Mouse (Mus musculus): ENCODE results near the gene Hist1h2bc.
A peak's percentile ranks its signal among the peaks of the same experiment; 100 is the strongest.
"Not testable (repeated sequence)": the region's sequence is repeated elsewhere in the genome, so short reads cannot be mapped to it uniquely, and the experiment has no call there.

Gene Hist1h2bc

DNA sequence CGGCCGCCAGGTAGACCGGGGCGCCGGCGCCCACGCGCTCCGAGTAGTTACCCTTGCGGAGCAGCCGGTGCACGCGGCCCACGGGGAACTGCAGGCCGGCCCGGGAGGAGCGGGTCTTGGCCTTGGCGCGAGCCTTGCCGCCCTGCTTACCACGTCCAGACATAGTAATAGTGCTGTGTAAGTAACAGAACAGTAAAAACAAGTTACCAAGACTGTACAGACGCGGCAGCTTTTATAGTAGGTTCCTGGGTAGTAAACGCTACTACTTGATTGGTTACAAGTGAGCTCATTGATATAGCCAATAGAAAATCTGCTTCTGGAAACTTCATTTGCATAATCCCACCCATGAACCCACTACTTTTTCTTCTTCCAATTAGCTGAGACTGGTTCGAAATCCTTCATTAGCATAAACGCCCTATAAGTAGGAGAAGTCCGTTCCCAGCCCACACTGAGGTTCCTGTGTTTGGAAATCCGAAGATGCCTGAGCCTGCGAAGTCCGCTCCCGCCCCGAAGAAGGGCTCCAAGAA, at the start of gene Hist1h2bc, which contains the start of gene Hist1h2ac:
Gene Hist1h2bc, plus strand, starts transcription at position 445 of the 527 bp plus-strand sequence.
Gene Hist1h2ac, minus strand, starts transcription at position 194 of the 527 bp plus-strand sequence.
- peak; percentile 84 for DNase-seq (ENCODE audit: low read depth, low spot score)

DNA sequence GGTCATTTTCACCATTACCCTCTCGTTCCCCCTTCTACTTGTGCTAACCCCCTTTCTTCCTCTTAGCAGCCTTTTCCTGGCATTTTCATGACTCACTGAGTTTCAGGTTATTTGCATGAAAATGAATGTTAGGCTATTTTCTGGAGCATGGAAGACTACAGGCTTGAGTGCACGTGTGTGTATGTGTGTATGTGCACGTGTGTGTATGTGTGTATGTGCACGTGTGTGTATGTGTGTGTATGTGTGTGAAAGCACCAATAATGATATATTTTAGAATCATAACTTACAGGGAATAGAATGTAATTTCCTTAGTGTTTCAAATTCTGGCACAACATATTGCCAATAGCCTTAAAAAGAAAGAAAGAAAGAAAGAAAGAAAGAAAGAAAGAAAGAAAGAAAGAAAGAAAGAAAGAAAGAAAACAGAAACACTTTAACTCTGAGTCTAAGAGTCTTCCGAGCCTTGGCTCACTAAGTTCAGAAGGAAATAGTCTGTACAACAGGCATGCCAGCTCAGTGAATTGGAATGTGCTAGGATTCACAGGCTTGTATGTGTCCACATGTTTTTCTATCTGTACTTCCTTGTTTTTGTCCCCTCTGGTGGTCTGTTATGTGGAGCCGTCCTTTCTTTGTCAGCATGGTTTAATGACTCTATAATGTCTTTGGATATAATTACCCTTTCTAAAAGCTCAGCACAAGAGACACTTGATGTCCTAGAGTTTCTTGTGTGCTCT, 24.2 kb upstream of the Hist1h2bc start:
- DNase-seq (ENCODE audit: low read depth, low spot score): no peak

DNA sequence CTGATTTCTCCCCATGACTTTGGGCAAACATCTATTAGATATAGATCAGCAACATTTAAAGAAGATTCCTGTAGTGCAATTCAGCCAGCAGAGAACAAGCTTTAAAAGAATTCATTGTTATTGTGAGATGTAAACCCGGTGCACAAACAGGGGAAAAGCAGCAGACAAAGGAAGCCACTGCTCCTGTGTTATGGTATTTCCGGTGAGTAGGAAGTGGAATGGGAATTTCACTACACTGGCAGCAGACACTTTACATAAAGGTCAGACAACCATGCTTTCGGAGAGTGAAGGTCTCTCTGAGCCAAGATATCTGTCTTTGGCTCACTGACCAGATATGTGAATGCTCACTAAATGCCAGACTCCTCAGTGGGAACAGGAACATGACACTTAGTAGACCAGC, 21.5 kb upstream of the Hist1h2bc start:
- DNase-seq (ENCODE audit: low read depth, low spot score): no peak

DNA sequence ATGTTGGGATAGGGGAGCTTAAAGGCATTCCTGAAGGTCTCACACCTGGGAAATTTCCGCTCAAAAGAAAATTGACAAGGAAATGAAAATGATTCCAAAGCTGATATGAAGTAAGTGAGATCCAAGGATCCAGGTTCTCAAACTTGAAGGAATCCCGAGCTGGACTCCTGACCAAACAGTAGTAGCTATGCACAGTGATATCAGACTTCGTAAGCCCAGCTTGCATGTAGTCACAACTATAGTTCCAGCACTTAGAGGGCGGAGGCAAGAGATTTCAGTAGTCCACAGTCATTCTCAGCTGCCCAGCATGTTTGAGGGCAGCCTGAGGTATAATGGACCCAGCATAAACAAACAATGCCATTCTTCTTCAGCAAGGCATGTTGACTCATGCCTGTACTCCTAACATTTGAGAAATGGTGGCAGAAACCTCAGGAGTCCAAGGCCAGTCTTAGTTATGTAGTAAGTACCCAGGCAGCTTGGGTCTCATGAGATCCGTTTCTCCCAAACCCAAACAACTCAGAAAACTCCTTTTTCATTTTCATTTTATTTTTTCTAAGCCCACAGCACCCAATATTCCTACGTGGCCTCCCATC, 1.9 kb upstream of the Hist1h2bc start:
- DNase-seq (ENCODE audit: low read depth, low spot score): no peak

DNA sequence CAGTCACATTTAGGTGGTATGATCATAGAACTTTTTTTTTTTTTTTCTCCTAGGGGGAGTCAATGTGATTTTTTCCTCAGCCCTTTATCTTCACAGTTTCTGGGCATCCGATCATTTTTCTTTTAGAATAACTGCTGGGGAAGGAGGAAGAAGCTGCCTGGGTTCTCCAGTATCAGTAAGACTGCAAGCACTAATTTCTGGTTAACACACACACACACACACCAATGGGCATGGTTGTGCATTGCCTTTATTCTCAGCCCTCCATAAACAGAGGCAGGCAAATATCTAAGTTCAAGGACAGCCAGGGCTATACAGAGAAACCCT, 1.4 kb upstream of the Hist1h2bc start:
- no peak for DNase-seq (ENCODE audit: low read depth, low spot score)

DNA sequence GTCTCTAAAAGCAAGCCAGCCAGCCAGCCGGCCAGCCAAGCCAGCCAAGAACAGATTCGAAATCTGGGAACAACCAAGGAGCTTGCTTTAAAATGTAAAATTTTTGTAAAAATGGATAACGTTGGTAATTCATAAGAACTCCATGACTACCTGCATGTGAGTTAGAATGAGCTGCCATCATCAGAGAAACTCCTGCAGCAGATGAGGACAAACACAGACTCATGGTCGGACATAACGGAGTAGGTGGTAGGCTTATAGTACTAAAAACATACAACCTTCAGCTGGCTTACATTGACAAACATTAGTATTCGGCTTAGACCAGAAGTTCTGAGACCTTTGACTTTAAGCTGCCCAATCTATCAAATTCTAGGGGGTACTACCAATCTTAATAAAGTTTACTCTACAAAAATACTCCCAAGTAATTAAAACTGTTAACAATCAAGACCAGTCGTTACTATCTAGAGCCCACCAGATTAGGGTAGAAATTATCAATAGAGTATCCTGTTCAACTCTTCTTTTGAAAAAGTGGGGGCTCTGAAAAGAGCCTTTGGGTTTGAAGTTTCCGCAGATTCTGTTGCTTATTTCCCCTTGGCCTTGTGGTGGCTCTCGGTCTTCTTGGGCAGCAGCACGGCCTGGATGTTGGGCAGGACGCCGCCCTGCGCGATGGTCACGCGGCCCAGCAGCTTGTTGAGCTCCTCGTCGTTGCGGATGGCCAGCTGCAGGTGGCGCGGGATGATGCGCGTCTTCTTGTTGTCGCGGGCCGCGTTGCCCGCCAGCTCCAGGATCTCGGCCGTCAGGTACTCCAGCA, 848 bp upstream of the Hist1h2bc start:
- DNase-seq (ENCODE audit: low read depth, low spot score): not testable (repeated sequence)

DNA sequence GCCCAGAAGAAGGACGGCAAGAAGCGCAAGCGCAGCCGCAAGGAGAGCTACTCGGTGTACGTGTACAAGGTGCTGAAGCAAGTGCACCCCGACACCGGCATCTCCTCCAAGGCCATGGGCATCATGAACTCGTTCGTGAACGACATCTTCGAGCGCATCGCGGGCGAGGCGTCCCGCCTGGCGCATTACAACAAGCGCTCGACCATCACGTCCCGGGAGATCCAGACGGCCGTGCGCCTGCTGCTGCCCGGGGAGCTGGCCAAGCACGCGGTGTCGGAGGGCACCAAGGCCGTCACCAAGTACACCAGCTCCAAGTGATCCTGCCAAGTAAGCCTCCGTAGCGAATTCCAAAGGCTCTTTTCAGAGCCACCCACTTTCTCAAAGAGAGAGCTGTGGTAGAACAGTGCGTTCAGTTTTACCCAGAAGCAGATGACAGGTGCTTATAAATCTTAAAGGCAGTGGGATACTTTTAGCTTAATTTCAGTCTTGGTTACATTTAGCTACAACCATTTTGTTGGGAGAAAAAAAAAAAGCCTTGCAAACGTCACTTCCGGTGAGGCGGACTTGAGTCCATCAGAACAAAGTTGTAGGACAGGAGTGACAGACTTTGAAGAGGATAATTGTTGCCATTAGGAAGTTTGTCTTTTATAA, 421 bp downstream of the Hist1h2bc start:
- peak; percentile 78 for DNase-seq (ENCODE audit: low read depth, low spot score)

DNA sequence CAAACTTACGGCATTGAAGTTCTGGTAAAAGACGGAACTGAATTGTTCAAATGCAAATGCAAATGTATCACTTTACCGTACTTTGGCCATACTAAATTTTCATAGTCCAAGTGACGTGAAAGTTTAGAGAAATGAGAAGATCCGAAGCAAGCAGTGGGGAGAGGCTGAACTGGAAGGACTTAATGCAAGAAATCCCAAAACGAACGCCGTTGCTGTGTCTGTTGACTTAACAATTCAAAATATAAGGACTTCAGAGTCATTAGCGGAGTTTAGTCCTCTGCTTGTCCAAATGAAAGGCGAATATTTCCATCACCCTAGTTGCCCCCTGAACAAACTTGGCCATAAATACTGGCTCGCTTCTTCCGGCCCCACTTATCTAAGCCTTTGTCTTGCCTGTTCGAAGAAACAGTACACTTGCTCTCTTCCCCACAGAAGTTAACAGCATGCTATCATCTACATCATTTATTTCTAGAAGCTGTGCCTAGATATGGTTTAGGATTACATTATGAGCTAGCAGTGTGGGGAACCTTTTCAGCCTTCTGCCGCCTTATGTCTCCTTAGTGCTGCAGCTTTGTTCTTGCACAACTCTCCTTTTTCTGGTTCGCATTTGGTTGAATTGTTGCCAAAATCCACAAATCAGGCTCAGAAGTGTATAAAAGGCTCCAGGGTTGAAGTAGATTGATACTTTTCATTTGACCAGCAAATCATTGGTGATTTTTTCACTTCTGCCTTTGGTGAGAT, 1.3 kb downstream of the Hist1h2bc start:
- peak; percentile 16 for DNase-seq (ENCODE audit: low read depth, low spot score)

DNA sequence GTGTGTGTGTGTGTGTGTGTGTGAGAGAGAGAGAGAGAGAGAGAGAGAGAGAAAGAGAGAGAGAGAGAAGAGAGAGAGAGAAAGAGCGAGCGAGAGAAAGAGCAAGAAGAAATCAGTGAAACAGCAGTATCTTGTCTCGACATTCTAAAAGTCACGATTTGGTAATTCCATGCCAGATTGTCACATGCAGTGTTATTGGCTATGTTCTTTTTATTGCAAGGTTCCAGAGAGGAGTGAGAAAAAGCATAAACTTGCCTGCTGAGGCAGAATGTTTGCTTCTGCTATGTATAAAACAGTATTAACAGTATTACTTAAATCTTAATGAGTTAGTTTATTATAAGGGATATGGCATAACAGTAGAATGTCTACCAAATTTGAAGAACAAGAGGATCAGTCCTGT, 2.0 kb downstream of the Hist1h2bc start:
- no peak for DNase-seq (ENCODE audit: low read depth, low spot score)

DNA sequence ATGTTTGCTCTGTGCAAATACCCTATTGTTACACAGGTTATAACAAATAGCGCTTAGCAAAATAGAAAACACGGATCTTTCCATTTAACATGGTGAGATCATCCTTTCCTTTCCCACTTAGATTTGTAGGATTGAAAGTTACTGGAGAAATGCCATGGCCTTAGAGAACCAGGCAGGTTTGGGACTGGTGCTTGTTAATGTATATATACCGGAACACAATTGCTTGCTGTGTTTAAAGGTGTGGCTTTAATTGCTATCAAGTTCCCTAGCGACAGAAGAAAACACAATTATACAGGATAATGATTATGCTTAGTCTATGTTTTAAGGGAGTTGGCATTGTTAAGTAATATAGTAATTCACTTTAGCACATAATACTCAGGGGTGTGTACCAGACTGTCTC, 3.2 kb downstream of the Hist1h2bc start:
- no peak for DNase-seq (ENCODE audit: low read depth, low spot score)

DNA sequence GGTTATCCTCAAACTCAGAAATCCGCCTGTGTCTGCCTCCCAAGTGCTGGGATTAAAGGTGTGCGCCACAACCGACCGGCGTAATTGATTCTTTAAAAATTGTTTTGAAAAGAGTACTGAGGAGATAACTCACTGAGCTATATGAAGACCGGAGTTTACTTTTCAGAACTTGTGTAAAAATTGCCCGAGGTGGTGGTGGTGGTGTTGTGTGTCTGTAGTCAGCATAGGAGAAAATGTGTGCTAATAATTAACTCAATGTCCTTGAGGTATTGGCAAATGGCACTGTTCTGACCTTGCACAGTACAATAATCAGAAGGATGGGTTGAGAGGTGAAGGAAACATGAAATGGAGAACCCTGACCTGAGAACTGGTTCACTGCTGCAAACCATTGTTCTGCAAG, 3.9 kb downstream of the Hist1h2bc start:
- DNase-seq (ENCODE audit: low read depth, low spot score): no peak

DNA sequence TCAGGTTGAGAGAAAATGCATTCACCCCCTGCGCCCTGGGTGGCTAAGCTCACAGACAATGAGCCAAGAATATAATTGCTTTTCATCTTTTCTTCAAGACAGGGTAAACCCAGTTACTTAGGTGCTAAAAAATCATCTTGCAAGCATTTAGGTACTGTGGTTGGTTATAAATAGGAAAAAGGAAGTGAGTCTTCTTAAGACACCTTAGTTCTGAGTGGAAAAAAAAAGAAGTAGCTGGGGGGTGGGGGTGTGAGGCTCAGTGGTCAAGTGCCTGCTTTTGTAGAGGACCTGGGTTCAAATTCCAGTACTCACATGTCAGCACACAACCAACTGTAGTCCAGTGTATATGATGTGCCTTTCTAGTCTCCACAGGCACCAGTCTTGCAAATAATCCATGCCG, 5.0 kb downstream of the Hist1h2bc start:
- DNase-seq (ENCODE audit: low read depth, low spot score): no peak

DNA sequence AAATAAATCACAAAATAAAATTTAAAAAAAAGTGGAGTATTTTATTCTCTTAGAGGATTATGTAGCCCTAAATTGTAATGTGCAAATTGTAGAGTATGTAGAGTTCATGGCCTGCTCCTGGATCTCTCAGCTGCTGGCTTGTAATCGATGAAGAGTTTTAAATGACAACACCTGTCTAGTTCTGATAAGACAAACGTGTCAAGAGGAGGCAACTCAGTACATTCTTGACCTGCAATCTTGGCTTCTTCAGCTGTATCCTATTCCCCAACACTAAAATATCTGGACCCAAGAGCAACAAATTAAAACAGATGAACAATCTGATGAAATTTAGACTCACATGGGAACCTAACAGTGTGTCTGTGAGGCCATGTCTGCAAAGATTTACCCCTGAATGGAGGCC, 5.5 kb downstream of the Hist1h2bc start:
- DNase-seq (ENCODE audit: low read depth, low spot score): no peak

DNA sequence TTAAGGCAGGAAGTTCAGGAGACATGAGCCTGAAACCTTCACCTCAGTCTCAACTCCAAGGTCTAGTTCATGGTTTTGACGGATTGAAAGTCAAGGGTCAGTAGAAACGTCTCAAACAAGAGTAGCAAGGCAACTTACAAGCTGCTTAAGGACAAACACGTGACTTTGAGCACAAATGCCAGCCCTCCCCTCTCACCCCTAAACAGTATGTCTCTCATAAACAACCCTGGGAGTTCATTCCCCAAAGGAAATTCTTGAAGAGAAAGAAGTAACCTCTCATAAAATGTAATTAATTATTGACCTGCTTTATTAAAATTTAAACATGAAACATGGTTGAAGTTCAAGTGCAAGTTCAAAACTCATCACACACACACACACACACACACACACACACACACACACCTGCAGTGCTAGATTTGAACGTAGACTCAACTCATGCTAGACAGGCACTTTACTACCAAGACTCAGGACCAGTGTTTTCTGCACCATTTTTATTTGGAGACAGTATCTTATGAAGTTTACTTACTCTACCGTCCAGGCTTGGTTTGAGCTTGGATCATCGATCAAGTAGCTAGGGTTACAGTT, 9.9 kb downstream of the Hist1h2bc start:
- no peak for DNase-seq (ENCODE audit: low read depth, low spot score)

DNA sequence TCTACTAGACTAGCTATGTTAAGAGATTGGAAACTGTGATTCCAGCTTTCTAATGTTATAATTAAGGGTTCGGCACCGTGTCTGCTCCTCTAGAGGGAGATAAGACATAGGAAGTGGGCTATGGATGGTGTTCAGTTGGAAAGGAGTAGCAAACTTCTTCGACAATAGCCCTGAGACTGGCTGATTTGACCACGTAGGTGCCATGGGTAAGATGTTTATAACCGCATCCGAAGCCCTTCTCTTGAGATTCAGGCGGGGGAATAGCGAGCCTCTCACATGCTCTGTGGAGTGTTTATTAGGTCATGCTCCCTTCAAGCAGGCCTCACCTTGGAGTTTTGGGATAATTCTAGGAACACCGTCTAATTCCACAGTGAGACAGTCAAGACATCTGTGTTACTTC, 11.0 kb downstream of the Hist1h2bc start:
- DNase-seq (ENCODE audit: low read depth, low spot score): no peak

DNA sequence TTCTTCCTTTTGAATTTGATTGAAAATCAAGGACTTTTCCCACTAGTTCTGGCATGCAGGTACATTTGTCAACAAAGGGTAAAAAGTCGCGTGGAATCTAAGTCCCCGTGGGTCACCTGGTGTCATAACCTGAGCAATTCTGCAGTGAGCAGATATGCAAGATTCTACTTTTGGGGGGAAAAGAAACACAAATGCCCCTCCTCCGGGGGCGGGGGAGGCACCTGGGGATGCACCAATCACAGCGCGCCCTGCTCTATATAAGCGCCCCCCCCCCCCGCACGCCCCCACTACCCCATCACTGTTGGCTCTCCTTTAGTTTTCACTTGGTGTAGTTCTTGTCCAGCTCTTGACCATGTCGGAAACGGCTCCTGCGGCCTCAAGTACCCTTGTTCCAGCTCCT, 11.5 kb downstream of the Hist1h2bc start, which contains the start of gene Hist1h1t:
Gene Hist1h1t, plus strand, starts transcription at position 301 of the 400 bp plus-strand sequence.
- DNase-seq (ENCODE audit: low read depth, low spot score): no peak

DNA sequence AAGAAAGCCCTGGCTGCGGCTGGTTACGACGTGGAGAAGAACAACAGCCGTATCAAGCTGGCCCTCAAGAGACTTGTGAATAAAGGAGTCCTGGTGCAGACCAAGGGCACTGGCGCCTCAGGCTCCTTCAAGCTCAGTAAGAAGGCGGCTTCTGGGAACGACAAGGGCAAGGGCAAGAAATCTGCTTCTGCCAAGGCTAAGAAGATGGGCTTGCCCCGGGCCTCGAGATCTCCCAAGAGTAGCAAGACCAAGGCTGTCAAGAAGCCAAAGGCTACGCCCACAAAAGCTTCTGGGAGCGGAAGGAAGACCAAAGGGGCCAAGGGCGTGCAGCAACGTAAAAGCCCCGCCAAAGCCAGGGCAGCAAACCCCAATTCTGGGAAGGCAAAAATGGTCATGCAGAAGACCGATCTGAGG, 12.1 kb downstream of the Hist1h2bc start:
- no peak for DNase-seq (ENCODE audit: low read depth, low spot score)

DNA sequence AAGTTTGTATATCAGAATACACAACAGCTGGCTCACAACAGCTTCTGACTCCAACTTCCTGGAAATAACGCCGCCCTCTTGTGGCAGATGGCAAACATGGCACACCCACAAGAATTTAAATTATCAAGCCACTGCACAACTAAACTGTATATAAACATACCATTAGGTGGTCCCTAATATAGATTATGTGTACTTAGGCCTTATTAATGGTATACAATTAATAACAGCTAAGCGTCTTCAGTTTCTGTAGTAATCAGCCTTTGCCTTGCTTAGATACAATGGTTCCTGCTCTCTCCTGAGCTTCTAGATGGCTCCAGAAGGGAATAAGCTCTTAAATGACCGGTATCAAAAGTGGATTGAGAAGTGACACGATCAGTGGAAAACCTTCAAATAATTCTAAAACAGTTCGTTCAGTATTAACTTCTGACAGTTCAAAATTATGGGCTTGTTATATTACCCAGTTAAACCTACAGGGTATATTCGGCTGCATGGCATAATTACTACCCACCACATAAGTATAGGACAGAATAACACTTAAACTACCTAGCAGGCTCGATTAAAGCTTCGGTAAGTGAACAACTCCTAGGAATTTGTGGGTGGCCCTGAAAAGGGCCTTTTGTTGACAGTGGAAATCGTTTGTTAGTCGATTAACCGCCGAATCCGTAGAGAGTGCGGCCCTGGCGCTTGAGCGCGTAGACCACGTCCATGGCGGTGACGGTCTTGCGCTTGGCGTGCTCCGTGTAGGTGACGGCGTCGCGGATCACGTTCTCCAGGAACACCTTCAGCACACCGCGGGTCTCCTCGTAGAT, 13.7 kb downstream of the Hist1h2bc start:
- no peak for DNase-seq (ENCODE audit: low read depth, low spot score)

DNA sequence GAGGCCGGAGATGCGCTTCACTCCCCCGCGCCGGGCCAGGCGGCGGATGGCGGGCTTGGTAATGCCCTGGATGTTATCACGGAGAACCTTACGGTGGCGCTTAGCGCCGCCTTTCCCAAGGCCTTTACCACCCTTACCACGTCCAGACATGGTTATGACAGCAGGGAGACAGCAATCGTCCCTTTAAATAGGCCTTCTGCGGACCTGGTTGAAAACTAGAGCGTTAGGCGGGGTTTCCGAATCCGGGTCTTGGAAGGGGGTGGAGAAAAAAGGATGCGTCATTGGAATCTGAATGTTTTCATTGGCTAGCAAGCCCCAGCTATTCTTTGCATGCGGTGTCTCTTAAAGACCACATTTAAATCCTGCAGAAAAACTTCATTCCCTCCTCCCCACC, 14.3 kb downstream of the Hist1h2bc start, which contains the start of gene Hist1h4c:
Gene Hist1h4c, minus strand, starts transcription at position 155 of the 394 bp plus-strand sequence.
- DNase-seq (ENCODE audit: low read depth, low spot score): peak; percentile 96

DNA sequence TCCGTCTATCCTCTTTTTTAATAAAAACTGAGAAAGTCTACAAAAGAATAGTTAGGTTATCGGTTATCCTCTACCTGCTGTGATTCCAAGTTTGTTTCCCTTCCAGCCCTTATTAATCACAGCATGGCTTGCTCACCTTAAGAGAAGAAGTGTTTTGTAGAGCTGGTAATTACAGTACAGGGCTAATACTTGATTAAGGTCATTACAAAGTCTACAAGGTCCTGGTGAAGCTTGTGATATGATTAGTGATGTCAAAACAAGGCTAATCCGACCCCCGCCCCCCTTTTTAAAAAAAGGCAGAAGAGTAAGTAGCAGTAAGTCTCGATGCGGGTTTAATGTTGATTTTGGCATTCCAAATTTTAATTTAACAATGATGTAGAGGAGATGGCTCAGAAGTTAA, 15.0 kb downstream of the Hist1h2bc start:
- DNase-seq (ENCODE audit: low read depth, low spot score): no peak

All from embryo, embryonic 11.5 days (tissue).